Mouse (Mus musculus) neural tube, embryonic 12.5 days (tissue): ENCODE data around the gene Hoxc11. TPM values are rescaled to one million over a fixed set of nuclear protein-coding genes. Genes with fewer than 3 reads are reported as not detected.

ENCODE experiments used
- ATAC-seq: fragments of 200-750 bp; cut with Nextera tagmentation; 2 replicates; pipeline ENCODE4 v1.8.0; 2017; ENCODE audit warnings: low read depth, mild to moderate bottlenecking, moderate TSS enrichment, moderate library complexity; ENCODE audit not compliant: low FRiP score
- H3K27ac ChIP-seq: fragments of 300-500 bp; sonication (generic); 2 replicates; pipeline ENCODE4 v1.5.1; 2016
- H3K27me3 ChIP-seq: fragments of 300-500 bp; sonication (generic); replicated peaks from 2 replicates; pipeline ENCODE4 v1.6.1; 2016; ENCODE audit warnings: mild to moderate bottlenecking
- H3K36me3 ChIP-seq: fragments of 300-500 bp; sonication (generic); 2 replicates; pipeline ENCODE4 v1.6.1; 2016; ENCODE audit warnings: mild to moderate bottlenecking
- H3K4me1 ChIP-seq: fragments of 300-500 bp; sonication (generic); 2 replicates; pipeline ENCODE4 v1.6.1; 2016
- H3K4me2 ChIP-seq: fragments of 300-500 bp; sonication (generic); replicated peaks from 2 replicates; pipeline ENCODE4 v1.6.1; 2016; ENCODE audit warnings: mild to moderate bottlenecking
- H3K4me3 ChIP-seq: fragments of 300-500 bp; sonication (generic); 2 replicates; pipeline ENCODE4 v1.5.1; 2016
- H3K9ac ChIP-seq: fragments of 300-500 bp; sonication (generic); 2 replicates; pipeline ENCODE4 v1.6.1; 2016; ENCODE audit warnings: mild to moderate bottlenecking
- H3K9me3 ChIP-seq: fragments of 300-500 bp; sonication (generic); 2 replicates; pipeline ENCODE4 v1.6.1; 2016; ENCODE audit warnings: mild to moderate bottlenecking
- WGBS: fragments of 180-500 bp; shearing (Covaris S2); methylation state at CpG from one replicate; pipeline ENCODE4 v1.1.7; 2016; 5-methylcytosine and 5-hydroxymethylcytosine counted together
- polyA plus RNA-seq: library from polyadenylated mRNA; unstranded; fragments of >200 nt; fragmentation: Nextera tagmentation; extraction: Ambion mirVana; gene quantifications from 2 replicates; pipeline ENCODE4 v1.2.1, GENCODE M21; 2016

Gene Hoxc11
- polyA plus RNA-seq, 1 experiment from 2014 or later: 4.3 TPM

GRCm38 (mm10) chr15:102921053-102922011, 32.9 kb upstream of the Hoxc11 start, which contains the start of gene Hoxc13:
Hoxc13 (plus strand) TSS chr15:102921103.
- Histone ChIP-seq H3K4me2 (peak within 1 kb of the TSS; percentile 53), H3K27ac (no peak within 1 kb of the TSS), H3K36me3 (no peaks in the 10 kb centered on the region), H3K4me1 (peaks cover 12% of the 10 kb centered on the region; the same call in 1 of the 2 replicates), H3K9me3 (no peaks in the 10 kb centered on the region), H3K27me3 (peaks cover 96% of the 10 kb centered on the region), H3K4me3 (peak within 1 kb of the TSS; percentile 36), H3K9ac (peak within 1 kb of the TSS; percentile 55)
- peak; percentile 57 for ATAC-seq
- 1% methylated on average over 78 of the region's 88 CpGs for WGBS

- H3K36me3 ChIP-seq: no peaks in the 10 kb centered on the region
- H3K27me3 ChIP-seq: peaks cover 95% of the 10 kb centered on the region
- no peak for ATAC-seq
- H3K9me3 ChIP-seq: no peaks in the 10 kb centered on the region
- H3K9ac ChIP-seq: peak overlapping the region; percentile 55
- H3K4me3 ChIP-seq: peak overlapping the region; percentile 36
- peaks cover 12% of the 10 kb centered on the region; the same call in 1 of the 2 replicates for H3K4me1 ChIP-seq
- under 1% methylated on average over 22 of the region's 24 CpGs for WGBS
- no peak overlapping the region for H3K27ac ChIP-seq
- H3K4me2 ChIP-seq: peak overlapping the region; percentile 53
These were observed 32.2 kb upstream of the Hoxc11 start for GRCm38 (mm10) chr15:102922012-102922362.

- Histone ChIP-seq H3K9me3 (no peaks in the 10 kb centered on the region), H3K27ac (no peak overlapping the region), H3K4me2 (0 out of 2 replicates have a peak overlapping the region, but pooled peaks have one; percentile 15), H3K36me3 (no peaks in the 10 kb centered on the region), H3K4me3 (peak overlapping the region; percentile 16), H3K9ac (0 out of 2 replicates have a peak overlapping the region, but pooled peaks have one; percentile 9), H3K27me3 (peaks cover 95% of the 10 kb centered on the region), H3K4me1 (peaks cover 12% of the 10 kb centered on the region; the same call in 1 of the 2 replicates)
- ATAC-seq: no peak
- WGBS: 11% methylated on average over 6 of the region's 6 CpGs
These were observed 31.4 kb upstream of the Hoxc11 start for GRCm38 (mm10) chr15:102922636-102923500.

- Histone ChIP-seq H3K4me2 (peak overlapping the region; percentile 33), H3K4me3 (peak overlapping the region; percentile 11; the same call in 1 of the 2 replicates), H3K9me3 (no peaks in the 10 kb centered on the region), H3K27me3 (peaks cover 95% of the 10 kb centered on the region), H3K36me3 (no peaks in the 10 kb centered on the region), H3K27ac (no peak overlapping the region), H3K9ac (0 out of 2 replicates have a peak overlapping the region, but pooled peaks have one; percentile 13), H3K4me1 (no peaks in the 10 kb centered on the region)
- ATAC-seq: no peak
- 1% methylated on average over 40 of the region's 40 CpGs for WGBS
These were observed 27.1 kb upstream of the Hoxc11 start for GRCm38 (mm10) chr15:102927032-102927645.

- Histone ChIP-seq H3K4me2 (peak overlapping the region; percentile 36), H3K9ac (0 out of 2 replicates have a peak overlapping the region, but pooled peaks have one; percentile 8), H3K4me3 (0 out of 2 replicates have a peak overlapping the region, but pooled peaks have one; percentile 5), H3K36me3 (no peaks in the 10 kb centered on the region), H3K27ac (no peak overlapping the region), H3K4me1 (no peaks in the 10 kb centered on the region), H3K27me3 (peaks cover 95% of the 10 kb centered on the region), H3K9me3 (no peaks in the 10 kb centered on the region)
- whole genome bisulfite sequencing: under 1% methylated on average over 23 of the region's 23 CpGs
- no peak for ATAC-seq
These were observed 22.4 kb upstream of the Hoxc11 start for GRCm38 (mm10) chr15:102931706-102932358.

GRCm38 (mm10) chr15:102934438-102934837, 19.8 kb upstream of the Hoxc11 start:
- Histone ChIP-seq H3K4me1 (peaks cover 4% of the 10 kb centered on the region; the same call in 1 of the 2 replicates), H3K9ac (peak overlapping the region; percentile 36; the same call in 1 of the 2 replicates), H3K4me2 (peak overlapping the region; percentile 16; the same call in 1 of the 2 replicates), H3K36me3 (no peaks in the 10 kb centered on the region), H3K27ac (no peak overlapping the region), H3K27me3 (peaks cover 95% of the 10 kb centered on the region), H3K4me3 (0 out of 2 replicates have a peak overlapping the region, but pooled peaks have one; percentile 7), H3K9me3 (no peaks in the 10 kb centered on the region)
- no peak for ATAC-seq
- 1% methylated on average over 12 of the region's 12 CpGs for WGBS

- H3K27ac ChIP-seq: no peak overlapping the region
- 0 out of 2 replicates have a peak overlapping the region, but pooled peaks have one; percentile 29 for H3K9ac ChIP-seq
- H3K9me3 ChIP-seq: no peaks in the 10 kb centered on the region
- H3K36me3 ChIP-seq: no peaks in the 10 kb centered on the region
- 1% methylated on average over 27 of the region's 27 CpGs for WGBS
- H3K4me3 ChIP-seq: peak overlapping the region; percentile 26
- peaks cover 9% of the 10 kb centered on the region for H3K4me1 ChIP-seq
- peaks cover 95% of the 10 kb centered on the region for H3K27me3 ChIP-seq
- ATAC-seq: no peak
- peak overlapping the region; percentile 46 for H3K4me2 ChIP-seq
These were observed 19.3 kb upstream of the Hoxc11 start for GRCm38 (mm10) chr15:102934897-102935296.

- H3K36me3 ChIP-seq: no peaks in the 10 kb centered on the region
- no peak within 1 kb of the TSS for H3K27ac ChIP-seq
- H3K9ac ChIP-seq: peak within 1 kb of the TSS; percentile 52
- H3K4me1 ChIP-seq: peaks cover 12% of the 10 kb centered on the region
- ATAC-seq: no peak
- peaks cover 95% of the 10 kb centered on the region for H3K27me3 ChIP-seq
- H3K4me3 ChIP-seq: peak within 1 kb of the TSS; percentile 37
- under 1% methylated on average over 31 of the region's 31 CpGs for WGBS
- peak within 1 kb of the TSS; percentile 47 for H3K4me2 ChIP-seq
- no peaks in the 10 kb centered on the region for H3K9me3 ChIP-seq
These were observed 17.8 kb upstream of the Hoxc11 start, which contains the start of gene Hoxc12 for GRCm38 (mm10) chr15:102936279-102936972. Hoxc12 (plus strand) TSS chr15:102936757.

GRCm38 (mm10) chr15:102937036-102937666, 17.1 kb upstream of the Hoxc11 start:
- Histone ChIP-seq H3K36me3 (no peaks in the 10 kb centered on the region), H3K27ac (no peak overlapping the region), H3K27me3 (peaks cover 95% of the 10 kb centered on the region), H3K9me3 (no peaks in the 10 kb centered on the region), H3K4me3 (peak overlapping the region; percentile 37), H3K4me1 (peaks cover 12% of the 10 kb centered on the region), H3K9ac (peak overlapping the region; percentile 52), H3K4me2 (peak overlapping the region; percentile 47)
- 1% methylated on average over 50 of the region's 50 CpGs for WGBS
- ATAC-seq: no peak
